Mouse (Mus musculus): ENCODE measurements around the gene Olfr589.
"Not testable (repeated sequence)": the region's sequence is repeated elsewhere in the genome, so short reads cannot be mapped to it uniquely, and the experiment has no call there.

Olfr589 gene

GRCm38 (mm10) chr7:103156256-103156655 lies at the start of gene Olfr589:
Olfr589 (minus strand) TSS chr7:103156356.
- no peak for DNase-seq

GRCm38 (mm10) chr7:103184503-103184902 lies 28.3 kb upstream of the Olfr589 start, which contains the start of gene Olfr592:
Olfr592 (plus strand) TSS chr7:103184803.
- DNase-seq: not testable (repeated sequence)

- no peak for DNase-seq
Measured at GRCm38 (mm10) chr7:103178240-103178639, 22.1 kb upstream of the Olfr589 start, which contains the start of gene Olfr591. Olfr591 (minus strand) TSS chr7:103178340.

GRCm38 (mm10) chr7:103169697-103170096 lies 13.5 kb upstream of the Olfr589 start:
- no peak for DNase-seq

- DNase-seq: no peak
Measured at GRCm38 (mm10) chr7:103140579-103140978, 15.6 kb downstream of the Olfr589 start, which contains the start of gene Olfr588-ps1. Olfr588-ps1 (plus strand) TSS chr7:103140879.

GRCm38 (mm10) chr7:103125538-103125937 lies 30.6 kb downstream of the Olfr589 start, which contains the start of gene Olfr586:
Olfr586 (minus strand) TSS chr7:103125638.
- DNase-seq: no peak

GRCm38 (mm10) chr7:103119406-103119805 lies 36.8 kb downstream of the Olfr589 start:
- DNase-seq: no peak

Data from lung, postnatal 14 days (tissue).